Mouse (Mus musculus) embryonic facial prominence, embryonic 12.5 days (tissue): ENCODE data around the gene Crlf1. TPM values are rescaled to one million over a fixed set of nuclear protein-coding genes. Genes with fewer than 3 reads are reported as not detected.
"Not testable (repeated sequence)": the region's sequence is repeated elsewhere in the genome, so short reads cannot be mapped to it uniquely, and the experiment has no call there.

Experiments used
- ATAC-seq: fragments of 200-750 bp; cut with Nextera tagmentation; 2 replicates; pipeline ENCODE4 v1.8.0; 2017; ENCODE audit not compliant: insufficient number of reproducible peaks, insufficient read depth, low FRiP score, low TSS enrichment
- H3K27ac ChIP-seq: fragments of 300-500 bp; sonication (generic); 2 replicates; pipeline ENCODE4 v1.5.1; 2016; ENCODE audit warnings: mild to moderate bottlenecking
- H3K27me3 ChIP-seq: fragments of 300-500 bp; sonication (generic); 2 replicates; pipeline ENCODE4 v1.6.1; 2016; ENCODE audit warnings: mild to moderate bottlenecking, moderate library complexity
- H3K36me3 ChIP-seq: fragments of 300-500 bp; sonication (generic); 2 replicates; pipeline ENCODE4 v1.6.1; 2016; ENCODE audit warnings: mild to moderate bottlenecking
- H3K4me1 ChIP-seq: fragments of 300-500 bp; sonication (generic); 2 replicates; pipeline ENCODE4 v1.6.1; 2016
- H3K4me2 ChIP-seq: fragments of 300-500 bp; sonication (generic); replicated peaks from 2 replicates; pipeline ENCODE4 v1.6.1; 2016; ENCODE audit warnings: mild to moderate bottlenecking, moderate library complexity
- H3K4me3 ChIP-seq: fragments of 300-500 bp; sonication (generic); 2 replicates; pipeline ENCODE4 v1.5.1; 2016; ENCODE audit warnings: mild to moderate bottlenecking
- H3K9ac ChIP-seq: fragments of 300-500 bp; sonication (generic); 2 replicates; pipeline ENCODE4 v1.6.1; 2016; ENCODE audit warnings: mild to moderate bottlenecking, moderate library complexity
- H3K9me3 ChIP-seq: fragments of 300-500 bp; sonication (generic); 2 replicates; pipeline ENCODE4 v1.6.1; 2016; ENCODE audit warnings: mild to moderate bottlenecking, moderate library complexity
- WGBS: fragments of 180-500 bp; shearing (Covaris S2); methylation state at CpG from one replicate; pipeline ENCODE4 v1.1.7; 2016; 5-methylcytosine and 5-hydroxymethylcytosine counted together
- polyA plus RNA-seq: library from polyadenylated mRNA; unstranded; fragments of >200 nt; fragmentation: Nextera tagmentation; extraction: Ambion mirVana; gene quantifications from 2 replicates; pipeline ENCODE4 v1.2.1, GENCODE M21; 2016

Gene Crlf1
- polyA plus RNA-seq, 1 experiment from 2014 or later: 74.4 TPM

- H3K4me1 ChIP-seq: peaks cover 63% of the 10 kb centered on the region
- peaks cover 51% of the 10 kb centered on the region for H3K27me3 ChIP-seq
- WGBS: 30% methylated on average over 12 of the region's 12 CpGs
- H3K4me2 ChIP-seq: no peak overlapping the region
- H3K9me3 ChIP-seq: no peaks in the 10 kb centered on the region
- no peak overlapping the region for H3K27ac ChIP-seq
- no peak for ATAC-seq
- H3K9ac ChIP-seq: no peak overlapping the region
- H3K36me3 ChIP-seq: peaks cover 11% of the 10 kb centered on the region
- H3K4me3 ChIP-seq: no peak overlapping the region
Measured at GRCm38 (mm10) chr8:70502540-70502939, 9.6 kb downstream of the Crlf1 start.

GRCm38 (mm10) chr8:70503062-70503750 is 10.2 kb downstream of the Crlf1 start:
- WGBS: 9% methylated on average over 46 of the region's 46 CpGs
- Histone ChIP-seq H3K27ac (peak overlapping the region; percentile 83), H3K9me3 (no peaks in the 10 kb centered on the region), H3K4me2 (peak overlapping the region; percentile 83), H3K4me3 (no peak overlapping the region), H3K27me3 (peaks cover 45% of the 10 kb centered on the region), H3K4me1 (peaks cover 63% of the 10 kb centered on the region), H3K9ac (no peak overlapping the region), H3K36me3 (peaks cover 17% of the 10 kb centered on the region)
- no peak for ATAC-seq

GRCm38 (mm10) chr8:70504291-70504716 is 11.3 kb downstream of the Crlf1 start:
- Histone ChIP-seq H3K27ac (peak overlapping the region; percentile 83), H3K4me3 (0 out of 2 replicates have a peak overlapping the region, but pooled peaks have one; percentile 5), H3K4me1 (peaks cover 66% of the 10 kb centered on the region), H3K27me3 (peaks cover 36% of the 10 kb centered on the region), H3K9ac (no peak overlapping the region), H3K4me2 (peak overlapping the region; percentile 83), H3K9me3 (no peaks in the 10 kb centered on the region), H3K36me3 (peaks cover 27% of the 10 kb centered on the region)
- 27% methylated on average over 16 of the region's 16 CpGs for WGBS
- peak; percentile 36 for ATAC-seq

DNA sequence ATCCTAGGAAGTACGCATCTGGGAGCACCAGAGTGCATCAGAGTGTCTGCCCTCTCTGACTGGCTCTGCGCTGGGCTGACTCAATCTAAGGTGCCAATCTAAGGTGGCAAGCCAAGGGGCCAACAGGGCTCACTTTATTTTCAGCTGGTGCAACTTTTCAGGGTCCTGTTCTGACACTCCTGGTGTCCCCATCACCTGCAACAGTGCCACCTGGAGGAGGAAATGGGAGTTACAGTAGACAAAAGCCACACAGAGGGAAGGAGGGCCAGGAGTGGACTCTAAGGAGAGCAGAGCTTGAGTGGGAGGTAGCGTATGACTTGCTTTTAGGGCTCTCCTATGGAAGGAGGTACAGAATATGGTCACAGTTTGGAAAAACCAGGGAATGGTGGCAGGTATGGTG is 11.9 kb downstream of the Crlf1 start:
- H3K4me2 ChIP-seq: peak overlapping the region; percentile 83
- H3K9me3 ChIP-seq: no peaks in the 10 kb centered on the region
- H3K4me3 ChIP-seq: 0 out of 2 replicates have a peak overlapping the region, but pooled peaks have one; percentile 5
- H3K27ac ChIP-seq: peak overlapping the region; percentile 83
- H3K36me3 ChIP-seq: peaks cover 27% of the 10 kb centered on the region
- peaks cover 31% of the 10 kb centered on the region for H3K27me3 ChIP-seq
- 47% methylated on average over 3 of the region's 3 CpGs for whole genome bisulfite sequencing
- no peak overlapping the region; the same call in 1 of the 2 replicates for H3K9ac ChIP-seq
- no peak for ATAC-seq
- peaks cover 62% of the 10 kb centered on the region for H3K4me1 ChIP-seq

- H3K4me3 ChIP-seq: peak overlapping the region; percentile 68
- peak overlapping the region; percentile 80 for H3K9ac ChIP-seq
- 33% methylated on average over 32 of the region's 32 CpGs for WGBS
- H3K9me3 ChIP-seq: no peaks in the 10 kb centered on the region
- H3K4me2 ChIP-seq: peak overlapping the region; percentile 83
- peaks cover 52% of the 10 kb centered on the region for H3K4me1 ChIP-seq
- peaks cover 21% of the 10 kb centered on the region for H3K27me3 ChIP-seq
- H3K27ac ChIP-seq: peak overlapping the region; percentile 95
- peak; percentile 4; the same call in 1 of the 2 replicates for ATAC-seq
- peaks cover 27% of the 10 kb centered on the region for H3K36me3 ChIP-seq
Measured at GRCm38 (mm10) chr8:70505698-70506327, 12.9 kb downstream of the Crlf1 start.

DNA sequence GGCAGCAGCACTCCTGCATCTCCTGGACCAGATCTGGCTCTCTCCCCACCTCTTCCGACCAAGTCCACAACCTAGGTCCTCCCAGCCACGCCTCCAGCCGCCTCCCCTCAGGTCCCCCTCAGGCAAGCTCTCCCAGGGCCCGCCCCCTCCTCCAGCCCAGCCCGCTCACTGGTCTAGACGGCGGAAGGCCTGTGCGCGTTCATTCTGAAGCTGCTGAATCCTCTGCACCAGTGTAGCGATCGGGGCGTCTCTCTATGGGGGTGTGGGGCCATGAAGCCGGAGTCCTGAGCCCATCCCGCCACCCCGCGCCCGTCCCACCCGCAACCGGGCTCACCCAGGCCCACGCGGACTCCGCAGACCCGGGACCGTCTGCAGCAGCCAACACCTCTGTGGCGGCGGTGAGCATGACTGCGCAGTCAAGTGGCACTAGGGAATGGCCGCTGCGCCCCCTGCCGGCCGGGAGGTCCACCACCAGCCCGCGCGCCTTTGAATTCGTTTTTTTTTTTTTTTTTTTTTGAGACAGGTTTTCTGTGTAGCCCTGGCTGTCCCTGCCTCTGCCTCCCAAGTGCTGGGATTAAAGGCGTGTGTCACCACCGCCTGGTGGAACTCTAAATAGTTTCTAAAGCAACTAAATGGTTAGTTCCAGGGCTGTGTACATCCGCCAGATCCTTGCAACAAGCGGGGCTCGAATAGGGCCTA is 13.5 kb downstream of the Crlf1 start, which contains the start of gene Rex1bd:
Gene Rex1bd, minus strand, starts transcription at position 425 of the 699 bp plus-strand sequence.
- Histone ChIP-seq H3K27me3 (peaks cover 14% of the 10 kb centered on the region), H3K4me2 (peak within 1 kb of the TSS; percentile 83), H3K4me1 (peaks cover 49% of the 10 kb centered on the region), H3K27ac (peak within 1 kb of the TSS; percentile 95), H3K9ac (peak within 1 kb of the TSS; percentile 80), H3K4me3 (peak within 1 kb of the TSS; percentile 68), H3K36me3 (peaks cover 27% of the 10 kb centered on the region), H3K9me3 (no peaks in the 10 kb centered on the region)
- 2% methylated on average over 39 of the region's 40 CpGs for WGBS
- peak; percentile 83 for ATAC-seq

DNA sequence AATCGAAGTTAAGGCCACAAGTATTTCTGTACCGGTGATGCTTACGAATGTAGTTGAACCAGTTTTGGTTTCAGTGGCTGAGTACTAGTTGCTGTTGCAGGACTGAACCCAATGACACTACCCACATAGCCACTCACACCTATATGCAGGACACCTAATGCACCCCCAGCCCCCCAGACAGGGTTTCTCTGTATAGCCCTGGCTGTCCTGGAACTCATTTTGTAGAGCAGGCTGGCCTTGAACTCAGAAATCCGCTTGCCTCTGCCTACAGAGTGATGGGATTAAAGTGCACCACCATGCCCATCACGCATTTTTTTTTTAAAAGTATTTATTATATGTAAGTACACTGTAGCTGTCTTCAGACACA is 14.1 kb downstream of the Crlf1 start:
- H3K9me3 ChIP-seq: no peaks in the 10 kb centered on the region
- 57% methylated on average over 5 of the region's 5 CpGs for WGBS
- peaks cover 27% of the 10 kb centered on the region for H3K36me3 ChIP-seq
- peaks cover 44% of the 10 kb centered on the region for H3K4me1 ChIP-seq
- H3K27ac ChIP-seq: peak overlapping the region; percentile 95
- peak overlapping the region; percentile 80; the same call in 1 of the 2 replicates for H3K9ac ChIP-seq
- peaks cover 9% of the 10 kb centered on the region for H3K27me3 ChIP-seq
- no peak for ATAC-seq
- 0 out of 2 replicates have a peak overlapping the region, but pooled peaks have one; percentile 1 for H3K4me2 ChIP-seq
- peak overlapping the region; percentile 68; the same call in 1 of the 2 replicates for H3K4me3 ChIP-seq

DNA sequence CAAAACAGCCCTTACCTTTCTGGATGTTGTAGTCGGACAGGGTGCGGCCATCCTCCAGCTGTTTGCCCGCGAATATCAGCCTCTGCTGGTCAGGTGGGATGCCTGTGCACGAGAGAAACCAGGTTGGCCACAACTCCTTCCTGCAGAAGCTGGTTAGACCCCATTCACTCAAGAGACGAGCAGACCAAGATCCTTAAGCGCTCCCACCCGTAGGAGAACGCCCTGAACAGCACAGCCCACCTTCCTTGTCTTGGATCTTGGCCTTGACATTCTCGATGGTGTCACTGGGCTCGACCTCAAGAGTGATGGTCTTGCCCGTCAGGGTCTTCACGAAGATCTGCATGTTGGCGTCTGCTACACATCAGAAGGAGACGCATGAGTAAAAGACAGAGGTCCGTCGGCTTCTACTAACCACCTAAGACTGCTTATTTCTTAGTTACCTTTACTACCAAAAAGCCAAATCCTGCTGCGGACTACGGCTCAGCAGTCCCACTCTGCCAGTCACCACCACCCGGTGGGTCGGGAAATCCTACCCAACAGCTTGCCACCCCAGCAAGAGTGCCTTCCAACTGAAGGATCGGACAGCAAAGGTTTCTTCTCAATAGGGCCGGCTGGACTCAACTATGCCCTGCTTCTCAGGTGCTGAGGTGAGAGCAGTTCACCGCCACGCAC is 16.5 kb downstream of the Crlf1 start:
- Histone ChIP-seq H3K4me1 (peaks cover 27% of the 10 kb centered on the region), H3K9ac (peak overlapping the region; percentile 98), H3K27ac (peak overlapping the region; percentile 97; the same call in 1 of the 2 replicates), H3K9me3 (no peaks in the 10 kb centered on the region), H3K36me3 (peaks cover 43% of the 10 kb centered on the region), H3K4me3 (peak overlapping the region; percentile 99), H3K4me2 (peak overlapping the region; percentile 95), H3K27me3 (no peaks in the 10 kb centered on the region)
- WGBS: 10% methylated on average over 25 of the region's 25 CpGs
- no peak for ATAC-seq

DNA sequence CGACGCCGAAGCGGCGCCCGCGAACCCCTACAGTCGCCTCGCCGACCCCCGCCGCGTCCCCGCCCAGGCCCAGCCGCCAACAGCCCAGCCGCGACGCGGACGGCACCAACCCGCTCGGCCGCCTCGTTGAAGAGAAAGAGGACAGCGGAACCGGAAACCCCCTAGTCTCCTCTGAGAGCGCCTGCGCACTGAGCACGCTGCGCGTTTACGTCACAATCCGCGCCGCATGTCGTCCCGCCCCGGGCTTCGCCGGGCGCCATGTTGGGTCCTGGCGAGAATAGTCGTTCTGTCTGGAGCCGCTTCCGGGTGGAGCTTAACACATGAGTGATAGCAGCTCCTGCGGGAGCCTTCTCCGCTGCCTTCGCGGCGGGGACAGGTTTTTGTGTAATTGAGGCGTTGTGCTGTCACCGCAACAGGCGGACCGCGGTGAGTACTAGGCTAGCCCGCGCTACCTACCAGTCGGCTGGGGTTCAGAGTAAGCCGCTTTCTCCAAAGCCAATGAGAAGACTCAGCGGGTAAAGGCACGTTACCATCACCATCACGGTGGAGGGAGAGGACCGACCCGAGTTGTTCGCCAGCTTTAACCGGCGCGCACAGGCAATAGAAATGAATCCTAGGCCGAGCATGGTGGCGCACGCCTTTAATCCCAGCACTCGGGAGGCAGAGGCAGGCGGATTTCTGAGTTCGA is 17.4 kb downstream of the Crlf1 start, which contains the start of gene Uba52:
Gene Uba52, minus strand, starts transcription at position 574 of the 688 bp plus-strand sequence.
- peak within 1 kb of the TSS; percentile 98 for H3K9ac ChIP-seq
- H3K9me3 ChIP-seq: no peaks in the 10 kb centered on the region
- H3K4me1 ChIP-seq: peaks cover 18% of the 10 kb centered on the region
- H3K4me3 ChIP-seq: peak within 1 kb of the TSS; percentile 99
- peaks cover 42% of the 10 kb centered on the region for H3K36me3 ChIP-seq
- H3K27me3 ChIP-seq: no peaks in the 10 kb centered on the region
- peak within 1 kb of the TSS; percentile 97 for H3K27ac ChIP-seq
- peak; percentile 70 for ATAC-seq
- 2% methylated on average over 74 of the region's 74 CpGs for WGBS
- peak within 1 kb of the TSS; percentile 95 for H3K4me2 ChIP-seq

DNA sequence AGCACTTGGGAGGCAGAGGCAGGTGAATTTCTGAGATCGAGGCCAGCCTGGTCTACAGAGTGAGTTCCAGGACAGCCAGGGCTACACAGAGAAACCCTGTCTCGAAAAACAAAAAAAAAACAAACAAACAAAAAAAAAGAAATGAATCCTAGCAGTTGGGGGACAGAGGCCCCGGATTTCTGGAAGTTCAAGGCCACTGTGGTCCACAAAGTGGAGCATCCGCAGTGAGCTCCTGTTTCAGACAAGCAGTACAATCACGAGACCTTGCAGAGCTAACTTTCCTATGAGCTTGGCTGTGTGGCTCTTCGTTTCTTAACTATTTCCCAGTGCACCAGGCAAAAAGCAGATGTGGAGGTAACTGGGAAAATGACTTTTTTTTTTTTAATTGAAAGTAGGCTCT is 18.2 kb downstream of the Crlf1 start:
- not testable (repeated sequence) for H3K27me3 ChIP-seq, ATAC-seq, H3K9me3 ChIP-seq, H3K9ac ChIP-seq
- peak overlapping the region; percentile 99 for H3K4me3 ChIP-seq
- 87% methylated on average over 6 of the region's 6 CpGs for WGBS
- peak overlapping the region; percentile 95 for H3K4me2 ChIP-seq
- H3K27ac ChIP-seq: peak overlapping the region; percentile 97; the same call in 1 of the 2 replicates
- peaks cover 11% of the 10 kb centered on the region for H3K4me1 ChIP-seq
- H3K36me3 ChIP-seq: peaks cover 48% of the 10 kb centered on the region
